Mouse (Mus musculus): ENCODE measurements around the gene Gm10031.

Gm10031 gene

DNA sequence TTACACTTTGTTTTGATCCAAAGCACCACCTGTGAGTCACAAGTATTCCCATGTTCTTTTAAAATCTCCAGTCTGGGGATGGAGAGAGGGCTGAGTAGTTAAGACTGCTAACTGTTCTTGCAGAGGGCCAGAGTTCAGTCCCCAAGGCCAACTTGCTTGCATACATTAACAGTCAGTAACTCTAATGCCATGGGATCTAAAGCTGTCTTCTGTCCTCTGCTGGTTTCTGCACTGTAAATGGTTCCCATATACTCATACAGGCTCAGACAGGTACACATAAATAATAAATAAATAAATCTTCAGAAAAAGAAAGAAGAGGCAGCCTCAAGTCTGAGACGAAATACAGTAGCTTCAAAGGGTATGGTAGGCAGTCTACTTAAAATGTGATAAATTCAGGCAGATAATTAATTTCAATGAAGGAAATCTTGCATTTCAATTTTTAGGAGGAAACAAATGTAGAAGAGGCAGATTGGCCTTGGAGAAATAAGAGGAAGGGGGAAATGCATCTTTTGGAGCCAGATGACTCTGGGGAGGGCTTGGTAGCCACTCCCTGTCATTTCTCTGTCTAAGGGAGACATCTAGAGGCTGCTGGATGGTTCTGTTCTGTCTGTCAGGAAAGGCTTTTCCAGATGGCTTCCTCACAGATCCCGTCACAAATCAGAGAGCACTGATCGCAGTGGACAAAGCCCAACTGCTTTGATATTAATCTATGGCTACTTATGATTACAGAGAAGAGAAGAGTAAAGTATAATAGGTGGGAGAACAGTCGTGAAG lies 16.2 kb downstream of the Gm10031 start:
- DNase-seq (ENCODE audit: inconsistent ontology term) = peak; percentile 17

DNA sequence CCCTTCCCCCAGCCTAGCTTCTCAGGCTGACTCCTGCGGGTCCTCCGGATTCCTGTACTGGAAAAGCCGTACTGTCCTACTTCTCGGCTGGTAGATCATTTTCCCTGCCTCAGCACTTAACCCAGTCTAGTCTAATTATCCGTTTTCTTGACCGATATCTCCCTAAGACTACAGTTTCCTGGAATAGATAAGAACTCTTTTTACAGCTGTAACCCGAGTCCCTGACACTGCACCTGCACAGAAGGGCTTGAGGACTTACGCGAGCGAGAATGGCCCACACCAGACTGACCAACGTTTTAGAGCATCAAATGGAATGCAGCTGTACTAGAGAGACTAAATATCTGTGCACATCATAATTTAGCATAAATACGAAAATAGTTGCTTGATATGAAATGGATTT lies 20.2 kb downstream of the Gm10031 start:
- no peak for DNase-seq (ENCODE audit: inconsistent ontology term)

GRCm38 (mm10) chr1:156558024-156558930 lies 34.5 kb downstream of the Gm10031 start, which contains the start of gene Abl2:
Gene Abl2 (plus strand): TSS chr1:156558786.
- peak; percentile 95 for DNase-seq (ENCODE audit: inconsistent ontology term)

GRCm38 (mm10) chr1:156558950-156559640 lies 35.3 kb downstream of the Gm10031 start:
- DNase-seq (ENCODE audit: inconsistent ontology term) = peak; percentile 64

GRCm38 (mm10) chr1:156559641-156560020 lies 35.8 kb downstream of the Gm10031 start:
- DNase-seq (ENCODE audit: inconsistent ontology term) = no peak

- no peak for DNase-seq (ENCODE audit: inconsistent ontology term)
These were observed 36.7 kb downstream of the Gm10031 start for GRCm38 (mm10) chr1:156560500-156560899.

- no peak for DNase-seq (ENCODE audit: inconsistent ontology term)
These were observed 41.5 kb downstream of the Gm10031 start for GRCm38 (mm10) chr1:156565328-156565727.

GRCm38 (mm10) chr1:156566132-156566531 lies 42.3 kb downstream of the Gm10031 start:
- DNase-seq (ENCODE audit: inconsistent ontology term) = no peak

GRCm38 (mm10) chr1:156569615-156570014 lies 45.8 kb downstream of the Gm10031 start:
- DNase-seq (ENCODE audit: inconsistent ontology term) = no peak

GRCm38 (mm10) chr1:156572952-156573351 lies 49.1 kb downstream of the Gm10031 start:
- DNase-seq (ENCODE audit: inconsistent ontology term) = no peak
